Mouse (Mus musculus): ENCODE results near the gene Zgpat.

Zgpat gene

DNA sequence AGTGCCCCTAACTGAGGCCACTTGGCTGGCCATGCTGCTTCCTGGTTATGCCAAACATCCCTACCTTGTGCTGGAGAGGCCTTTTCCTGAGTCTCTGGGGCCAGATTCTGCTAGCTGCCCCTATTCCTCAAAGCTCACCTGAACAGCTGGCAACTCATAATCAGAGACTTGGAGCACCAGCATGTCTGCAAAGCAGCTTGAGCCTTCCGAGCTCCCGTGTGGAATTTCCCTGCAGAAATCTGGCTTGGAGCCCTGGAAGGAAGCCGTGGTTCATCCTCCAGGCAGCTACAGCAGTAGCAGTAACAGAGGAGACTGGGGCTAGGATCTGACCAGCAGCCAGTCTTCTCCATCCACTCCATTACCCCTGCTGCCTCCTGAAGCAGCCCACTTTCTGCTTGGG, 21.2 kb downstream of the Zgpat start:
- no peak for DNase-seq (ENCODE audit: low spot score)

DNA sequence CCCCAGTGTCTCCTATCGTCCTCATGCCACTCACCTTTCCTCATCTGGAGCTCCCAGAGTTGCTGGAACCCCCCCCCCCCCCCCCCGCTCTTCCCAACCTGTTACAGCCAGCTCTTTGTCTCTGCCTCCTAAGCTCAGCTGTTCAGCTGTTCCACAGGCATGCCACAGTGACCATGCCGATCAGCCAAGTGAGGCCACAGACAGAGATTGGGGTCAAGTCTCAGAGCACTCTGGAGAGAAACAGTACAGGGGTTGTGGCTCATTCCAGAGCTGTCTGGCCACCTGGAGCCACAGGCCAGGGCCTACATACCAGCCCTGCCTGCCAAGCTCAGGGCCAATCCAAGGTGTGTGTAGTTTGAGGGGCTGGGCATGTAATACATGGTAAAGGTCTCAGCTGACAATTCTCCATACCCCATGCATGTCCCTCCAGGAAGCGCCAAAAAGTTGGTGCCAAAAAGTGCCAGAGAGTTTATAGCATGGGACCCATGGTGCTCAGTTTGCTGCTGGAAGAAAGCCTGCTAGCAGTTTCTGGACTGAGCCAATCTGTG, 22.0 kb downstream of the Zgpat start:
- DNase-seq (ENCODE audit: low spot score): no peak

DNA sequence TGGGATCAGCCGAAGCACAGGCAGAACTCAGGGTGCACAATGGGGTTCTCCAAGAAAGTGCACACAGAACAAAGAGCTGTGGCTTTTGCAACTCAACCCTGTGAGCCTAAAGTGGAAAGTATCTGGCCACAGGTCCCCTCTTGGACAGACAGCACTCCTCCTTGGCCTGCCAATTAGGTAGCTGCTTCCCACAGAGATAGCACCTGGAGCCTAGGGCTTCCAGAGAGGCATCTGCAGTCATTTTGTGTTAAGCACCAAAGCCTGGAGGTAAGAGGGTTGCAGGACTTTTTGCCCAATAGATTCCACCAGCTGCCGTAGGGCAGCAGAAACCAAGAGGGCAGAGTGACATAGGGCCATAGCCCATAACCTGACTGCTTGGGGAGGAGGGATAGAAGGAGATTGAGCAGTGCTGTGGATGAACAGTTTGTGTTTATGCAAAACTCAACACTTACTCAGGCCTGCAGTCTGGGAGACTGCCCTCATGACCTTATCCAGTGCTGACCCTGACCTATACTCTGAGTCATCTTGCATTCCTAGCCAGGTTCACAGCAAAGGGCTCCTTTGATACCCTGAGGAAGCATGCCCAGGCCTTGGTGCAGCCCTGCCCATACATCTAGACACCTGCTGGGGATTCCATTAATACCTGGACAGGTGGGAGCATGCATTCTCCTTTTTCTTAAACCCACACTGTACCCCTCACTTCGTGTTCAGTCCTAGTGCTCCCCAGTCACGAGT, 25.6 kb downstream of the Zgpat start:
- peak; percentile 26 for DNase-seq (ENCODE audit: low spot score)

DNA sequence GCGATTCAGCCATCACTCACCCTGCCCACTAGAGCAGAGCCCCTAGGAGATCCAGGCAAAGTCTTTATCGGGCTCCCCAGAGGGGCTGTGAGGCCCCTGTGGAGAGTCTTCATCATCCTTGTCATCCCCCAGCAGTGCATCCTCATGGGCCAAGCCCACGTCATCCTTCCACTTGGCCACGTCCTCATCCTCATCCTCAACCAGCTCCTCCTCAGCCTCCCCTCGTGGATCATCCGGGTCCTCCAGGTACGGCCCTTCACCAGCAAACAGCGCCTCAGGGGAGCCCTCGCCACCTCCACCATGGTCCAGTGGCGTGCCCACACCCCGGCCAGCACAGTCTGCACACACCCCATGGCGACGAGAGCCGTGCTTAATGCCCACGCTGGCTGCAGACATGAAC, 26.3 kb downstream of the Zgpat start:
- no peak for DNase-seq (ENCODE audit: low spot score)

DNA sequence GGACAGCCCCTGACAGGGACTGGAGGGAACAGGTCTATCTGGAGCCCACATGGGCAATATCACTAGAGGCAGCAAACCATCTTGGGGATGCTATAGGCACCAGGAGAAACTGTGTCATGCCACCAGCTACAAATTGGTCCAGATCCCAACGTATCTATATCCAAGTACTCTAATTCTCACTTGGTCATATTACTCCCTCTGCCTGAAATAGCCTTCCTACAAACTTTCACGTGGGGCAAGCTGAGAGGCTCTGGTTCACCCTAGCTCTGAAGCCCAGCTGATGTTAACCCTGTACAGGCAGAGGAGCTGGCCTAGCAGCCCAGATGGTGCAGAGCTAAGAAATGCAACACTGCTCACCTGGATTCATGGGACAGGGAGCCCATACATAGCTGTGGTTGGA, 26.8 kb downstream of the Zgpat start:
- no peak for DNase-seq (ENCODE audit: low spot score)

DNA sequence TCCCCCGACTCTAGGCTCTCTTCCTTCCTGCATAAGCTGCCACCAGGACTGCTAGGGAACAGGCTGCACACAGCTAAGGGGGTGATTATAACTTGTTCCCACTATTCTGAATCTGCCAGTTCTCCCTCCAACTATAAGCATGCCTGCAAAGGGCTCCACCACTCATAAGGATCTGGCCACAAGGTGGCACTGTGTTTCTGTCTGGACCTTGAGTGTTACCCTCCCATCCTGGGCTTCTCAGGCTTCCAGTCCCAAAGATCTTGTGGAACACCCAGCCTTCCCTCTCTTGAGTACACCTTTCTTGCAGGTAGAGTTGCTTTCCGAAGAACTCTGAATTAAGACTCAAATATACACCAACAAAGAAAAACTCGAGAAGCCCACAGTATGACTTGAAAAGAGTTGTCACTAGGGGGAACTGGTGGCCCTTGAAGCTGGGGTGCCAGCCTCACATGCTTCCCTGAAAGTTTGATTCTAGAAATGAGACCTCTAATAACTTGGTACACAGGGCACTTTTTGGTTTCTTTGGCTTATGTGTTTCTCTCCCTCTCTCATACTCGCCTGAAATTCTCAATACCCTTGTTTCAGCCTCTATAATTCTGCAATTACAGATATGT, 28.0 kb downstream of the Zgpat start:
- peak; percentile 56 for DNase-seq (ENCODE audit: low spot score)

DNA sequence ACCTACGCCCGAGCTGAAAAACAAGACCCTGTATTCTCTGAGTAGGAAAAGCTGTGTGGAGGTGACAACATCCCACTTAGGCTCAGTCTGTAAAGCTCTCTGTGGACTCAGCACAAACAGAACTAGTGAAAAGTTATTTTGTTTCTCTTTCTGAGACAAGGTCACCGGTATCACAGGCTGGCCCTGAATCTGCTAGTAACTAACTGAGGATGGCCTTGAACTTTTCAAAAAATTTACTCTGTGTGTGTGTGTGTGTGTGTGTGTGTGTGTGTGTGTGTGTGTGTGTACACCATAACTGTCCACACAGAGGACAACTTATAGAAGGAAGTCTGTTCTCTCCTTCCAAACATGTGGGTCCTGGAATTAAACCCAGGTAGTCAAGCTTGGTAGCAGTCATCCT, 29.4 kb downstream of the Zgpat start:
- no peak for DNase-seq (ENCODE audit: low spot score)

DNA sequence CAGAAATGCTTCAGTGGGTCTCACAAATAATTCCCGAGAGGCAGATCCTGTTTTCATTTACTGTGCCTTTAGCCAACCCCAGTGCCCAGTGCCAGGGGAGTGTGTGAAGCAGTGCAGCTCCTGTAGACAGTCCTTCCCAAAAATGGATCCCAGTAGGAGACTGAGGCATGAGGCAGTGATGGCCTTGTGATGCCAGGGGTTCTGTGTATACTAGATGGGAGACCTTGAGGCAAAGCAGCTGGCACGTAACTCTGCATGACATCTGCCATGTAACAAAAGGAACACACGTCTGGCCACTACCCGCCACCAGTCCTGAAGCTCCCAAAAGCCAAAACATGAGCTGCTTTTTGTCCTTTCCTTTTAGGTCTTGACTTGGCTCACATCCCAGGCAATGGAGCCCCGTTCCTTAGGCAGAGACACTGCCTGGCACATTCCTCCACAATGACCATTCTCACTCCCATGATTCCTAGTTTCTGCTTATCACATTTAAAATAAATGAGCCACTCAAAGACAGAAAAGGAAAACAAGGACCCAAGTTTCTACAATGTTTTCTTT, 32.6 kb downstream of the Zgpat start:
- DNase-seq (ENCODE audit: low spot score): no peak

DNA sequence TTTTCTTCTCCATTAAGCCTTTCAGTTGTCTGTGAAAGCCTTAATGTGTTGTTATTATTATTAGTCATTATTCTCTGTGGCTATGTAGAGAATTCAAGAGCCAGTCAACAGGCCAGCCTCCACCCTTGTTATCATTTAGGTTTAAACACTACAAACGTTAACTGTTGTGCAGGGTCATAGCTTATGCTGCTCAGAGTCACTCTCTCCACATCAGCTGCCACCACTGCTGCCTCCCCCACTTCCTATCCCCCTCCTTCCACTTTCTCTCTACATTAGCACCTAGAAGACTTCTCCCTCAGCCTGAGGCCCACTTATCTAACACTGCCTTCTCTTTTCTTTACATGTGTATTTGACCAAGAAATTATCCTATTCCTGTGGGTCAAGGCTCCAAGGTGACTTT, 36.8 kb downstream of the Zgpat start:
- DNase-seq (ENCODE audit: low spot score): no peak

DNA sequence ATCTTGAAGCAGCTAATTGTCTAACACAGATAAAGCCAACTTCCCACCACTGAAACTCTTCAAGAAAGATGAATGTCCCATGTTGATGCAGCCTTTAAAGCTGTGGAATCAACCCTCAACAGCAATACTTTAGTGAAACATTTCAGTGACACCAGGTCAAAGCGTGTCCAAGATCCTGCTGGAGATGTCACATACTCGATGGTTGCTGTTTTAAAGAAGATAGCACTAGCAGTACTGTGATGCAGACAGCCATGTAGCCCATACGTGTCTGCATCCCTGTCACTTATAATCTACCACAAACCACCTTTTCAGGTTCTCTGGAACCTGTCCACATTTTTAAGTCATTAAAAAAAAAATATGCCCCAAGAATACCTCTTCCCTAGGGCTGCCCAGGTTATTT, 39.0 kb downstream of the Zgpat start:
- no peak for DNase-seq (ENCODE audit: low spot score)

DNA sequence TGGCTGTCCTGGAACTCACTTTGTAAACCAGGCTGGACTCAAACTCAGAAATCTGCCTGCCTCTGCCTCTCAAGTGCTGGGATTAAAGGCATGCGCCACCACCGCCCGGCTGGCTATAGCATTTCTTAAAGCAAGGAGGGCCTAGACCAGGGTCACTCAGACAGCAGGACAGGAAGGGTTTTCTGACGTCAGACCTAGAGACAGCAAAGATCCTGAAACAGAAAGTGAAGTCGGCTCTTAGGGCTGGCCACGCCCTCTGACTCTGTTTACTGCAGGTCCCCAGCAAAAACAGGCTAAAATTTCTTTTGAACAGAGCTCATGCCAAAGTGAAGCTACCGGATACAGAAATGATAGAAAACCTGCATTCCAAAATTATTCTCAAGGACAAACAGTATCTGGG, 44.9 kb downstream of the Zgpat start:
- DNase-seq (ENCODE audit: low spot score): no peak

DNA sequence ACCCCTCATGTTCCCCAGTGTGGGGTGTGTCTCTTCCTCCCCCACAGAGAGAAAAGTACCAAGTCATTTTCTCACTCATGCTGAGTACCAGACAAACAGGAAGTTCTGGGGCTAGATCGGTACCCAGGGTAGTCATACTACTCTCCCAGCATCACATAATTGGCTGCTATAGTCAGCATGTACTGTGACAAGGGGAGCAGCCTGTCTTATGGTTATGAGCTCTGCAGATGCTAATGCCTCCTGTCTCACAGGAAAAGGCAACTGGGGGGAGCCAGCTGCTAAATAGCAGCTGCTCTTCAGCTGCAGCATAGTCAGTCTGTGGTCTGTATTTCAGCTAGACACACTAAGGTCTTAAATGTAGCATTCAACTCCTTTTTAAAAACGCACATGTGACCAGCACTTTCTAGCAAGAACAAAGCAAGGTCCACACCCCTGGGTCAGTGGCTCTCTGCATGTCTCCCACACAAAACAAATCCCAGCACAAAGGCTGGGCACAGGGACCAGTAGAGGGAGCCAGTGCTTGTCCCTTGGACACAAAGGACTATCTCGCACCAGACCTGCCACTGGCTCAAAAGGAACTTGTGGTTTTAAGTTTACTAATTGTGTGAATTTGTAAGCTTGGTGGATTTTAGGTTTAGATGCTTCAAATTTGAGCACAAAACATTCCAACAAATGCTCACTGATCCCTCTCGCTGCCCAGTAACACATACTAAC, 46.2 kb downstream of the Zgpat start:
- DNase-seq (ENCODE audit: low spot score): peak; percentile 45

DNA sequence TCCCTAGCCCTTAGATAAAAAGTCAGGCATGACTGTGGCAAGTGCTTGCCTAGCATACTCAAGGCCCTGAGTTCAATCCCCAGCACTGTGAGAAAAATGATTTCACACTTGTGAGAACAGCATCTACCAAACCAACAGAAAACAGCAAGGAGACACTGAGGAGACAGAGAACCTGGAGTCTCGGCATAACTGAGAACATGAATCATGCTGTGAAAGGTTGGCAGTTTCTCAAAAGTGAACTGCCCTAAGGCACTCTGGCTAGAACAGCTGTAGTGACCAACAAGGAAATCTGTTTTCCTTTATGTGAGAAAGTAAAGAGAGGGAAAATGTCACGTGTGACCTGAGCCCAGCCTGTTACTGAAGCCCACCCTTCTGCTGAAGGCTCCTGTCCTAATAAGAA, 48.4 kb downstream of the Zgpat start:
- DNase-seq (ENCODE audit: low spot score): no peak

DNA sequence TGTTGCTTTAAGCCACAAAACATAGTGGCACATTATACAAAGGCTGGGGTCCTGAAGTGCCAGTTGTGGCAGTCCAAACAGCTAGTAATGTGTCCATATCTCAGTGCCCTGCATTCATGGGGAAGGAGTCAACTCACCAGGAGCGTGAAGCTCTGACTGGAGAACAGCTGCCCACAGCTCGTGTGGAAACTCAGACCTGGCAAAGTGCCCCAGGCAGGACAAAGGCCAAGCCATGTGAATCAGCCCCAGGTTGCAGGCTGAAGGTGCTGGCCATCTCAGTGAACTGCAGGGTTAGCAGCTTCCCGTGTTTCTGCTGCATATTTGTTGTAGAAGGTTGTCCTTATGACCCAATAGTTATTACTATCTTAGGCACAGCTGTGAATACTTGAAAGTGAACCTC, 51.2 kb downstream of the Zgpat start:
- DNase-seq (ENCODE audit: low spot score): no peak

DNA sequence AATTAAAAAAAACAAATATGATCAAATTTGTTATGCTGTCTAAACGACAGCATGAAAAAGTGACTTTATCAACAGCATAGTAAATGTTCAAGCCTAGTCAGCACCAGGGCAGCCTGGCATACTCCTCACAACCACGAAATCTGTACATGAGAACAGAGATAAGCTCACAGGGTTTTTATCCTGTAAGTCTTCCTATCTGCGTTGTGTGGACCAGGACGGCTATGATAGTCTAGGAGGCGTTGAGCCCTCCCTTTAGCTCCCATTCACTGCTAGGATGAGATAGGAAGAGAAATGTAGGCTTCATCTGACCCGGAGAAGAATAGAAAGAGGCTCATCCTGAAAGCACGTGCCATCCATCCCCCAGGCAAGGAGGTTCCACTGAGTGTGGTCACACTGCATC, 54.6 kb downstream of the Zgpat start:
- DNase-seq (ENCODE audit: low spot score): no peak

DNA sequence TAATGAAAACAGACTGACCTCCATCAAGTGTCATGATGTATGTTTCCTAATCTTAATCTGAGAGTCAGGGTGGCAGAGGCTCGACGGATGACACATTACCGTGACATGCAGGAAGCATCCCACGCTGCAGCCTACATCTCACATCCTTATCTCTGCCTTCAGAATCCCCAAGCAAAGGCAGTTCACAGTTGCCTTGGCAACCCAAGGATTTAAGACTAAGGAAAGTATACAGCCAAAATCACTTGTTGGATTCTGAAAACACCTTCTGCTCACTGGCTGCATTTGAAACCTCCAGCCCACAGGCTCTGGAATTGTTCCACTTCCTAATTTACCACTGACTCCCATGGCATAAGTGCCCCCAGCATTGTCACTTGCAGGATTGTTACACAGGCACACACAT, 55.7 kb downstream of the Zgpat start:
- DNase-seq (ENCODE audit: low spot score): no peak

DNA sequence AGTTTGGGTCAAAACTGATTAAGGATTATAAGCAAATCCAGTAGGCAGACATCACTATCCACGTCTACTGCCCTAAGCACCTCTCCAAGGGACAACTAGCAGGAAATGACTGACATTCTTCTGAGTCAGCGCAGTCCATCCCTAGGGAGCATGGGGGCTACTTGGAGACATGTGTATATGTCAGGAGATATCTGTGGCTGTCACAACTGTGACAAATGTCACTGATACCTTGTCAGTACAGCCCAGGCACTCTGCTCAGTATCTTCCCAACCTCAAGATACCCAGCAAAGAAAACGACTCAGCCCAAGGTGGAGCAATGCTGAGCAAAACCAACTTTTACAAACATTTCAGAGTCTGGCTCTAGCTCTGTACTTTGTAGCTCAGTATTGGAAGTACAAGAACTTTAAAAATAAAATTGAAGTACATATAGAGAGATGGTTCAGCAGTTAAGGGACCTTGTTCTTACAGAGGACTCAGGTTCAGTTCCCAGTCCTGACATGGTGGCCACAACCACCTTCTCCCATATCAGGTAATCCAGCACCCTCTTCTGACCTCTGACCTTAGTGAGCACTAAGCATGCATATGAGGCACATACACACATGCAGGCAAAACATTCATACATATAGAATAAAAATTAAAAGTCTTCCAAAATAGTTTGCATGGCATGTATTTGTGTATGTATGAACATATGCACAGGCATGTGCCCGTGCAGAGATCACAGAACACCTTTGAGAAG, 56.3 kb downstream of the Zgpat start:
- DNase-seq (ENCODE audit: low spot score): peak; percentile 3

DNA sequence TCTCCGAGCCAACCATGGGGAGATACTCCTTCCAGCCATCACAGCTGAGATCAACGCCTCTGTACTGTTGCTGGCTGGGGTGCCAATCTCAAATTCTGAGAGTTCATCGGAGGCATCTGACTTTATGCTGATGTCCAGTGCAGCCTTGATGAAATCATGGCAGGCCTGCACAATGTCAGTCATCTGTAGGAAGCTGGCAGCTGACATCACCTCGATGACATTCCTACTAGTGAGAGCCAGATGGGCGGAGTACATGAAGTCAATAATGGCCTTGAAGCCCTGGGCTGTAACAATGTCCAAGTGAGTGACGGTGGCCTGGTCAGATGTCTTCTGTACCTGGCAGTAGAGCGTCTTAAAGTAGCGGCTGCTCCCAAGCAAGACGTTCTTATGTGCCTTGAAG, 59.1 kb downstream of the Zgpat start:
- no peak for DNase-seq (ENCODE audit: low spot score)
